Mouse (Mus musculus) midbrain, embryonic 16.5 days (tissue): ENCODE measurements around the gene Lyrm7. TPM values are rescaled to one million over a fixed set of nuclear protein-coding genes. Genes with fewer than 3 reads are reported as not detected.

Experiments
- ATAC-seq: fragments of 200-750 bp; cut with Nextera tagmentation; 2 replicates; pipeline ENCODE4 v1.8.0; 2017; ENCODE audit warnings: moderate TSS enrichment
- H3K27ac ChIP-seq: fragments of 300-500 bp; sonication (generic); 2 replicates; pipeline ENCODE4 v1.5.1; 2014; ENCODE audit warnings: mild to moderate bottlenecking, low read length, mixed read lengths
- H3K27me3 ChIP-seq: fragments of 300-500 bp; sonication (generic); 2 replicates; pipeline ENCODE4 v1.6.1; 2014; ENCODE audit warnings: low read depth, low read length, mixed read lengths; ENCODE audit not compliant: control insufficient read depth, insufficient read depth
- H3K36me3 ChIP-seq: fragments of 300-500 bp; sonication (generic); 2 replicates; pipeline ENCODE4 v1.6.1; 2014; ENCODE audit warnings: mild to moderate bottlenecking, low read length, moderate library complexity, mixed read lengths; ENCODE audit not compliant: control insufficient read depth, insufficient read depth
- H3K4me1 ChIP-seq: fragments of 300-500 bp; sonication (generic); 2 replicates; pipeline ENCODE4 v1.6.1; 2014; ENCODE audit warnings: mild to moderate bottlenecking, low read length, mixed read lengths; ENCODE audit not compliant: control insufficient read depth, insufficient read depth
- H3K4me2 ChIP-seq: fragments of 300-500 bp; sonication (generic); 2 replicates; pipeline ENCODE4 v1.6.1; 2014; ENCODE audit warnings: mild to moderate bottlenecking, low read length, mixed read lengths
- H3K4me3 ChIP-seq: fragments of 300-500 bp; sonication (generic); 2 replicates; pipeline ENCODE4 v1.5.1; 2014; ENCODE audit warnings: low read depth, mild to moderate bottlenecking, low read length, moderate library complexity, mixed read lengths
- H3K9ac ChIP-seq: fragments of 300-500 bp; sonication (generic); 2 replicates; pipeline ENCODE4 v1.6.1; 2014; ENCODE audit warnings: low read depth, low read length, mixed read lengths
- H3K9me3 ChIP-seq: fragments of 300-500 bp; sonication (generic); replicated peaks from 2 replicates; pipeline ENCODE4 v1.6.1; 2014; ENCODE audit warnings: mild to moderate bottlenecking, low read length, mixed read lengths; ENCODE audit not compliant: control insufficient read depth, poor library complexity, severe bottlenecking
- WGBS: fragments of 180-500 bp; shearing (Covaris S2); extraction: QIAGEN DNeasy Blood & Tissue Kit; methylation state at CpG from one replicate; pipeline ENCODE4 v1.1.7; 2014; 5-methylcytosine and 5-hydroxymethylcytosine counted together
- polyA plus RNA-seq: library from polyadenylated mRNA; unstranded; fragments of >200 nt; fragmentation: Nextera tagmentation; extraction: Ambion mirVana; gene quantifications from 2 replicates; pipeline ENCODE4 v1.2.1, GENCODE M21; 2015

Lyrm7 gene
- polyA plus RNA-seq, result 10.5 and 15.1 TPM in 2 replicates

DNA sequence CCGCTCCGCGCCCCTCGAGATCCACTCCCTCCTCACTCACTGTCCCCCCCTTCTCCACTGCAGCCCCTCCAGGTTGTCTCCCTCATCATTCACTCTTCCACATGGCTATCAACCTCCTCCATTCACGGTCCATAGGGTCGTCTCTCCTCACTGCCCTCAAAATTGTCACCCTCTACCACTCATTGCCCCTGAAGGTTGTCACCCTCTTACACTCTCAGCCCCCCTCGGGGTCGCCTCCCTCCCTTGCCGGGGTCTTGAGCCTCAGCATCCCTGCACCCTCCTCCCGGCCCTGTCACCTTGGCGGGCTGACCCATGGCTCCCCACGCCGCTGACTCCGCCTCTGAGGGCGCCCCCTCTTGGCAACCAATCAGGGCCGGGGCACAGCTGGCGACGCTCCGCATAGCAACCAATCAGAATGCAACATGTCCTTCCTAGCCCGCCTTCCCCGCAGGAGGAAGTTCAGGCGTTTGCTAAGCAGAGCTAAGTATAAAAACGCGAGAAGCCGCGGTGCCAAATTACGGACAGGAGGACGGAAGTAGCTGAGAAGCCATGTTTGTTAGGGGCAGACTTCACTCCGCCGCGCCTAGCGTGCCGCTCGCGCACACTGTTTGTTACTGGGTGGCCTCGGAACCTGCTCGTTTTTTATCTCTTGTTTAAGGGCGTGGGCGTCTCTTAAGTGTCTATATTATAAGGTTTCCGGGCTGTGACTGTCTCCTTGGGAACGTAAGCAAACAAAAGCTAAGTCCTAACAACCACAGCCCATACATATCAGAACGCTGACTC lies at the start of gene Lyrm7:
Lyrm7 (minus strand) TSS at position 661 of the 783 bp plus-strand sequence.
- under 1% methylated on average over 42 of the region's 42 CpGs for WGBS
- peak; percentile 98 for ATAC-seq

DNA sequence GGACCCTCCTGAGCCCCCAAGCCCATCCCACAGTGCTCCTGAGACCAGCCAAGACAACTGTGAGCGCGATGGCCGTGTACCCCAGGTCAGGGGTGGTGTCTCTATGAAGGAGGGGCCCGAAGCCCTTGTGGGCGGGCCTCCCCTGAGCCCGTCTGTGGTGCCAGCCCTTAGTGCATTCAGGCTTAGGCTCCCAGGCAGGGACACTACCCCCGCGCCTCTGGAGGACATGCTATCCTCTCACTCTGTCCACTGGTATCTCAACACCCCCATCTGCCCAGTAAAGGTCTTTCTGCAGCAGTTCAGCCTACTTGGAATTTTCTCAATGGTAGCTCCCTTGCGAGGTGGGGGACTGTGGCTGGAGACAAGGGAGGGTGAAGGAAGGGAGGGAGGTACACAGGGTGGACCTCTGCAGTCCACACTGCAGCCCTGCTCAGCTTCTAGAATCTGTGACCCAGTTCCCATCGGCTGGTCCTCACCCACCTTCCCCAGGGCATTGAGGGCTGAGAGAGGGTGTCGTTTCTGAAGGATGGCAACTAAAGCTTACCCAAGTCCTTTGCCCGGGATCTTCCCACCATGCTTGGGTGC lies 49.5 kb upstream of the Lyrm7 start:
- 92% methylated on average over 12 of the region's 12 CpGs for WGBS
- Histone ChIP-seq H3K36me3 (peaks cover 1% of the 10 kb centered on the region; the same call in 1 of the 2 replicates), H3K27me3 (no peaks in the 10 kb centered on the region), H3K4me3 (no peak overlapping the region), H3K27ac (no peak overlapping the region), H3K4me2 (no peak overlapping the region), H3K4me1 (no peaks in the 10 kb centered on the region), H3K9ac (no peak overlapping the region), H3K9me3 (no peaks in the 10 kb centered on the region)
- no peak for ATAC-seq

More for the DNA sequence above, at the start of gene Lyrm7:
- peak within 1 kb of the TSS; percentile 55 for H3K4me3 ChIP-seq
- no peaks in the 10 kb centered on the region for H3K36me3 ChIP-seq
- peaks cover 14% of the 10 kb centered on the region for H3K4me1 ChIP-seq
- peak within 1 kb of the TSS; percentile 89 for H3K9ac ChIP-seq
- peak within 1 kb of the TSS; percentile 85 for H3K4me2 ChIP-seq
- H3K27ac ChIP-seq, result peak within 1 kb of the TSS; percentile 94
- no peaks in the 10 kb centered on the region for H3K27me3 ChIP-seq
- H3K9me3 ChIP-seq, result no peaks in the 10 kb centered on the region

DNA sequence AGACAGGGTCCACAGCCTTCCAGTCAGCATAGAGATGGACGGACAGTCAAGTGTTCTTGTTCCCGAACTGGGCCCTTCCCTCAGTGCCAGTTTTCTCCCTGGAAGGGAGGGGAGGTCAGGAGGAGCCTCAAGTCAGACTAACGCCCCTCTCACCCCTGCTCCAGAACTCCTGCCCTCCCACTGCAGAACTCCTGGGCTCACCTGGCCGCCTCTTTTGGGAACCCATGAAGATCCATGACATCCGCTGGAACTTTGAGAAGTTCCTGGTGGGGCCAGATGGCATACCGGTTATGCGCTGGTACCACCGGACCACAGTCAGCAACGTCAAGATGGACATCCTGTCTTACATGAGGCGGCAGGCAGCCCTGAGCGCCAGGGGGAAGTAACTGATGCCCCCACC lies 48.6 kb upstream of the Lyrm7 start:
- H3K27ac ChIP-seq, result no peak overlapping the region
- H3K4me2 ChIP-seq, result no peak overlapping the region
- no peaks in the 10 kb centered on the region for H3K4me1 ChIP-seq
- H3K9ac ChIP-seq, result no peak overlapping the region
- H3K9me3 ChIP-seq, result no peaks in the 10 kb centered on the region
- H3K36me3 ChIP-seq, result no peaks in the 10 kb centered on the region
- H3K27me3 ChIP-seq, result no peaks in the 10 kb centered on the region
- H3K4me3 ChIP-seq, result no peak overlapping the region
- 96% methylated on average over 11 of the region's 11 CpGs for WGBS
- no peak for ATAC-seq

DNA sequence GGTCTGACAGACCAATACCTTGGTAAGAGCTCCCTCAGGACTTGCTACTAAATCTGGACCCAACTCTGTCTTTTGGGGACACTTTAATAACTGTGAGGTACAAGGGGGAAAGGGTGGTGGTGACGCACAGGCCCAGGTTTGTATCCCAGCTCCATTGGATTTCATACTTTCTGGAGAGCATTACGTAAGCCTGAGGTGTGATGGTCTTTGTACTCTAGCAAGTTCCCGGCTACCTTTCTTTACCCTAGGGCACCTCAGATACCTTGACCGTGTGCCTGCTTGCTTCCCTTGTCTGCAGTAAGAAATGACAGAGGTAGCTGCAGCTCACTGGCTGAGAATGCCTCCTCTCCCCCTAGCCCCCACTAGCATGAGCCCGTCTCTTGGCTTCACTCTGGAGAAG lies 46.5 kb upstream of the Lyrm7 start:
- H3K4me3 ChIP-seq, result no peak overlapping the region
- H3K36me3 ChIP-seq, result no peaks in the 10 kb centered on the region
- no peak for ATAC-seq
- no peaks in the 10 kb centered on the region for H3K27me3 ChIP-seq
- 95% methylated on average over 5 of the region's 5 CpGs for WGBS
- H3K9ac ChIP-seq, result no peak overlapping the region
- peaks cover 7% of the 10 kb centered on the region; the same call in 1 of the 2 replicates for H3K4me1 ChIP-seq
- H3K4me2 ChIP-seq, result no peak overlapping the region
- no peaks in the 10 kb centered on the region for H3K9me3 ChIP-seq
- H3K27ac ChIP-seq, result no peak overlapping the region

DNA sequence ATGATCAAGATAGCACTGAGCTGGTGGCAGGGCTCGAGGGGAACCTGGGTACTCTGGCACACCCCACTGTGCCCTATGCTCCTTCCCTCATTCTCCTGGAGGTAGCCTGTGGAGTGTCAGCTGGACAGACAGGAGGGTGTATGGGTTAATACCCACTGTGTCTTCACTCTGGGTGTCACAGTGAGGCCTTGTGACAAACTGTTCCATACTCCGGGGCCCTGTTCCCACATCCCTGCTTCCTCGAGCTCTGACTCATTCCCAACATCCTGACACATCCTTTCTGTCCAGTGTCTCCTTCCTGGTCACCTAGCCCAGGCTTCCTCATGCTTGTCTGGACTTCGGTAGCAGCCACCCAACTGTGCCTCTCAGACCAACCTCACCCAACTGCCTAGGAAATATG lies 45.8 kb upstream of the Lyrm7 start:
- no peak for ATAC-seq
- 91% methylated on average over 4 of the region's 4 CpGs for WGBS
- Histone ChIP-seq H3K4me3 (no peak overlapping the region), H3K4me2 (no peak overlapping the region), H3K27me3 (no peaks in the 10 kb centered on the region), H3K4me1 (peaks cover 8% of the 10 kb centered on the region; the same call in 1 of the 2 replicates), H3K9ac (no peak overlapping the region), H3K36me3 (no peaks in the 10 kb centered on the region), H3K9me3 (no peaks in the 10 kb centered on the region), H3K27ac (no peak overlapping the region)

DNA sequence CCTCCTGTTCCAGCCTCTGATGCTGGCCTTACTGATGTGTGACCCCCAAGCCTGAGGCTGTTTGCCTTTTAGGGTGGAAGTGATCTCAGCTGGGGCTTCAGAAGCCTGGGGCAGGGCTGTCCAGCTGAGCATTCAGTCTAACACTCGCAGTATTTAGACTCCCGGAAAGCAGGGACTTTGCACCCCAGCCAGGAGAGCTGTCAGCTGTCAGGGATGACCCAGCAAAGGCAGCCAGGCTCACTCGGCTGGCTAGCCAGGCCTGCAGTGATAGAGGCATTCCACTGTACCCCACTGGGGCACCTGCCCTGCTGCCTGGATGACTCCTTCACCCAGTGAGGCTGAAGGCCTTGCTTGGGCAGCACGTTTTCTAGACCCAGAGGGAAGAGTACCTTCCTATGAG lies 45.2 kb upstream of the Lyrm7 start:
- Histone ChIP-seq H3K4me1 (peaks cover 8% of the 10 kb centered on the region; the same call in 1 of the 2 replicates), H3K27me3 (no peaks in the 10 kb centered on the region), H3K9ac (no peak overlapping the region), H3K4me3 (no peak overlapping the region), H3K27ac (no peak overlapping the region), H3K36me3 (no peaks in the 10 kb centered on the region), H3K9me3 (no peaks in the 10 kb centered on the region), H3K4me2 (no peak overlapping the region)
- ATAC-seq, result no peak
- 66% methylated on average over 4 of the region's 4 CpGs for WGBS

DNA sequence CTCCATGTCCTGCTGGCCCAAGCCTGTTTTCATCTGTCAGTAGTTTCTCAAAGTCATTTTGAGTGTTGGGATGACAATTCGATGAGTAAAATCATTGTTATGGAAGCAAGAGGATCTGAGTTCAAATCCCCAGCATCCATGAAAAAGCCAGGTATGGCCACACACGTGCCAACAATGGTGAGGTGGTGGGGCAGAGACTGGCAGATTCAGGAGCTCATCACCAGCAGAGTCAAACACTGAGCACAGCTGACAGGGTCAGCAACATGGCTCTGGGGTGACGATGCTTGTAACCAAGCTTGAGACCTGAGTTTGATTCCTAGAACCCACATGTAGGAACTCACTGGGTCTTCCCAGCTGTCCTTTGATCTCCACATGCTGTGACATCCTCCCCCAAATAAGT lies 44.4 kb upstream of the Lyrm7 start:
- H3K4me1 ChIP-seq, result peaks cover 8% of the 10 kb centered on the region; the same call in 1 of the 2 replicates
- WGBS, result 85% methylated on average over 3 of the region's 3 CpGs

DNA sequence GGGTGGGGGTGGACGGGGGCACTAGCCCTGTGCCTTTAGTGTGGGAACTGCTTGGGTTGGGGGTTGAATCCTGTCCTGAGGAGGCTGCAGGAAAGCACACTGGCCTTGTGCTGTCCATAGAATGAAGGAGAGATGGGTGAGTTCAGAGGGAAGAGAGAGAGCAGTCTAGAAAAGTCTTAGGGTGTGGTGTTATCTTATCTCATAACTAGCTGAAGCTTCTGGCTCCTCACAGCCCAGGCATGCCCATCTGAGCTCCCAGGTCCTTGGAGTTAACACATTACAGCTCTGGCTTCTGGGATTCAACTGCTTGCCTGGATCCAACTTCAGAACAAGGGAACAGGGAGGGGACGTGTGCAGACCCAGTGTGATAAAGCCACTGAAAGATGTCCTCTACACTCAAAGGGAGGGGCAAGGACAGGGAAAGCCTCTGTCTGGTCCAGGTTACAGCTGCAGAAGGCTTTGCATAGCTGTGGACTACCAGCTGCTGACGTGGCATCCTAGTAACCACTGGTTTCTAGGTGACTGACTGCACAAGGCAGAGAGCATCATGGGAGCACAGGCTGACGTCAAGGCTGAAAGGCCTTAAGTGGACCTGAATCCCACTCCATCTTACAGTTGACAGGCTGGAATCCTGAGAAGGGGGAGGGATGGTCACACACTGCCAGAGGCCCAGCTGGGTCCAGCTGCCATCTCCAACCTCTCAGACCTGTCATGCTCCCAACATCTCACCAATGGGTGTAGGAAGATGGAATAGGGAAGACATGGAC lies 43.4 kb upstream of the Lyrm7 start:
- Histone ChIP-seq H3K4me3 (no peak overlapping the region), H3K9ac (no peak overlapping the region), H3K4me2 (no peak overlapping the region), H3K9me3 (no peaks in the 10 kb centered on the region), H3K27me3 (no peaks in the 10 kb centered on the region), H3K27ac (no peak overlapping the region), H3K36me3 (no peaks in the 10 kb centered on the region), H3K4me1 (peaks cover 8% of the 10 kb centered on the region; the same call in 1 of the 2 replicates)
- WGBS, result 53% methylated on average over 4 of the region's 4 CpGs
- no peak for ATAC-seq

More for the DNA sequence above, 44.4 kb upstream of the Lyrm7 start:
- H3K9me3 ChIP-seq, result no peaks in the 10 kb centered on the region
- ATAC-seq, result no peak
- H3K27me3 ChIP-seq, result no peaks in the 10 kb centered on the region
- no peaks in the 10 kb centered on the region for H3K36me3 ChIP-seq
- H3K4me2 ChIP-seq, result no peak overlapping the region
- H3K9ac ChIP-seq, result no peak overlapping the region
- no peak overlapping the region for H3K27ac ChIP-seq
- H3K4me3 ChIP-seq, result no peak overlapping the region
